Mouse (Mus musculus) cortical plate, adult 2 months (tissue): ENCODE results near the gene Mtln. TPM values are rescaled to one million over a fixed set of nuclear protein-coding genes. Genes with fewer than 3 reads are reported as not detected.

Source experiments
- H3K27ac ChIP-seq: fragments of 200-500 bp; 2 replicates; pipeline ENCODE4 v1.5.1; 2012; ENCODE audit warnings: low read length, control low read depth, inconsistent platforms; ENCODE audit not compliant: insufficient read depth
- H3K4me1 ChIP-seq: fragments of 200-500 bp; 2 replicates; pipeline ENCODE4 v1.6.1; 2011; ENCODE audit warnings: low read length; ENCODE audit not compliant: control insufficient read depth, insufficient read depth
- H3K4me3 ChIP-seq: fragments of 200-500 bp; 2 replicates; pipeline ENCODE4 v1.5.1; 2011; ENCODE audit warnings: mild to moderate bottlenecking, low read length, control low read depth; ENCODE audit not compliant: insufficient read depth
- CTCF ChIP-seq: fragments of 200-500 bp; IDR thresholded peaks from 2 replicates; pipeline ENCODE4 v1.5.1; 2011; ENCODE audit warnings: mild to moderate bottlenecking, control low read depth, low read length; ENCODE audit not compliant: insufficient read depth; ENCODE audit errors: extremely low read depth
- POLR2A ChIP-seq: fragments of 200-500 bp; IDR thresholded peaks from 2 replicates; pipeline ENCODE4 v1.6.1; 2011; ENCODE audit warnings: mild to moderate bottlenecking, low read length, control low read depth; ENCODE audit not compliant: insufficient read depth; ENCODE audit errors: extremely low read depth
- polyA plus RNA-seq: library from polyadenylated mRNA; depleted of rRNA; stranded (reverse); fragments of >200 nt; gene quantifications from 2 replicates; pipeline ENCODE4 v1.2.3, GENCODE M21; 2012; rRNA removed

Gene Mtln
- 95.4 and 108 TPM in 2 replicates for polyA plus RNA-seq

GRCm38 (mm10) chr2:127791919-127792603, at the start of gene Mtln:
Mtln (minus strand) TSS chr2:127792488.
- TF ChIP-seq CTCF (no peak), POLR2A (peak; percentile 95)
- no peaks in the 10 kb centered on the region; the same call in 1 of the 2 replicates for H3K4me1 ChIP-seq
- peak within 1 kb of the TSS; percentile 61 for H3K4me3 ChIP-seq
- H3K27ac ChIP-seq, result no peak within 1 kb of the TSS

- no peak overlapping the region for H3K4me3 ChIP-seq
- no peaks in the 10 kb centered on the region for H3K4me1 ChIP-seq
- no peak overlapping the region for H3K27ac ChIP-seq
- TF ChIP-seq CTCF, result no peak
- no peak for TF ChIP-seq POLR2A
Measured at GRCm38 (mm10) chr2:127841402-127841801, 49.1 kb upstream of the Mtln start.

GRCm38 (mm10) chr2:127839425-127839824, 47.1 kb upstream of the Mtln start:
- Histone ChIP-seq H3K27ac (no peak overlapping the region), H3K4me3 (no peak overlapping the region), H3K4me1 (no peaks in the 10 kb centered on the region)
- no peak for TF ChIP-seq POLR2A
- TF ChIP-seq CTCF, result no peak

GRCm38 (mm10) chr2:127838576-127838975, 46.3 kb upstream of the Mtln start, which contains the start of gene Acoxl:
Acoxl (plus strand) TSS chr2:127838876.
- Histone ChIP-seq H3K4me1 (no peaks in the 10 kb centered on the region), H3K4me3 (no peak within 1 kb of the TSS), H3K27ac (no peak within 1 kb of the TSS)
- no peak for TF ChIP-seq CTCF
- no peak for TF ChIP-seq POLR2A

GRCm38 (mm10) chr2:127832833-127833190, 40.5 kb upstream of the Mtln start:
- H3K27ac ChIP-seq, result no peak overlapping the region
- peaks cover 1% of the 10 kb centered on the region; the same call in 1 of the 2 replicates for H3K4me1 ChIP-seq
- TF ChIP-seq POLR2A, result no peak
- TF ChIP-seq CTCF, result no peak
- no peak overlapping the region for H3K4me3 ChIP-seq

GRCm38 (mm10) chr2:127832103-127832832, 40.0 kb upstream of the Mtln start:
- Histone ChIP-seq H3K27ac (no peak overlapping the region), H3K4me1 (peaks cover 1% of the 10 kb centered on the region; the same call in 1 of the 2 replicates), H3K4me3 (peak overlapping the region; percentile 26)
- no peak for TF ChIP-seq POLR2A

GRCm38 (mm10) chr2:127831401-127832102, 39.3 kb upstream of the Mtln start, which contains the start of gene Bub1:
Bub1 (minus strand) TSS chr2:127831865.
- no peak within 1 kb of the TSS for H3K27ac ChIP-seq
- H3K4me1 ChIP-seq, result peaks cover 1% of the 10 kb centered on the region; the same call in 1 of the 2 replicates
- H3K4me3 ChIP-seq, result peak within 1 kb of the TSS; percentile 26
- TF ChIP-seq CTCF (no peak), POLR2A (no peak)

GRCm38 (mm10) chr2:127789651-127790270, 2.5 kb downstream of the Mtln start:
- TF ChIP-seq POLR2A (no peak), CTCF (no peak)
- Histone ChIP-seq H3K4me1 (no peaks in the 10 kb centered on the region; the same call in 1 of the 2 replicates), H3K27ac (no peak overlapping the region), H3K4me3 (no peak overlapping the region; the same call in 1 of the 2 replicates)

- Histone ChIP-seq H3K4me1 (no peaks in the 10 kb centered on the region; the same call in 1 of the 2 replicates), H3K27ac (no peak overlapping the region), H3K4me3 (peak overlapping the region; percentile 64)
- TF ChIP-seq CTCF (no peak), POLR2A (no peak)
Measured at GRCm38 (mm10) chr2:127789138-127789537, 3.1 kb downstream of the Mtln start.

- TF ChIP-seq POLR2A (peak; percentile 64), CTCF (no peak)
- no peaks in the 10 kb centered on the region; the same call in 1 of the 2 replicates for H3K4me1 ChIP-seq
- peak within 1 kb of the TSS; percentile 64 for H3K4me3 ChIP-seq
- no peak within 1 kb of the TSS for H3K27ac ChIP-seq
Measured at GRCm38 (mm10) chr2:127788440-127789116, 3.7 kb downstream of the Mtln start, which contains the start of gene Nphp1. Nphp1 (minus strand) TSS chr2:127788897.
